Mouse (Mus musculus) lung, embryonic 14.5 days (tissue): ENCODE results near the gene Agbl4. TPM values are rescaled to one million over a fixed set of nuclear protein-coding genes. Genes with fewer than 3 reads are reported as not detected.

Experiments used
- ATAC-seq: fragments of 200-750 bp; cut with Nextera tagmentation; 2 replicates; pipeline ENCODE4 v1.8.0; 2017; ENCODE audit warnings: mild to moderate bottlenecking, moderate TSS enrichment, moderate library complexity; ENCODE audit not compliant: insufficient read depth
- DNase-seq: peaks from one replicate; pipeline ENCODE4 v3.0.0-alpha.2; 2015
- H3K27ac ChIP-seq: fragments of 300-500 bp; sonication (generic); 2 replicates; pipeline ENCODE4 v1.5.1; 2014; ENCODE audit warnings: low read depth, mild to moderate bottlenecking, moderate library complexity
- H3K27me3 ChIP-seq: fragments of 300-500 bp; sonication (generic); 2 replicates; pipeline ENCODE4 v1.6.1; 2014; ENCODE audit warnings: low read length, control low read depth; ENCODE audit not compliant: insufficient read depth
- H3K36me3 ChIP-seq: fragments of 300-500 bp; sonication (generic); 2 replicates; pipeline ENCODE4 v1.6.1; 2014; ENCODE audit warnings: control low read depth; ENCODE audit not compliant: insufficient read depth
- H3K4me1 ChIP-seq: fragments of 300-500 bp; sonication (generic); 2 replicates; pipeline ENCODE4 v1.6.1; 2014; ENCODE audit warnings: antibody characterized with exemption, control low read depth; ENCODE audit not compliant: insufficient read depth
- H3K4me2 ChIP-seq: fragments of 300-500 bp; sonication (generic); 2 replicates; pipeline ENCODE4 v1.6.1; 2014; ENCODE audit warnings: mild to moderate bottlenecking
- H3K4me3 ChIP-seq: fragments of 300-500 bp; sonication (generic); 2 replicates; pipeline ENCODE4 v1.5.1; 2014; ENCODE audit warnings: low read depth, low read length
- H3K9ac ChIP-seq: fragments of 300-500 bp; sonication (generic); 2 replicates; pipeline ENCODE4 v1.6.1; 2014
- H3K9me3 ChIP-seq: fragments of 300-500 bp; sonication (generic); 2 replicates; pipeline ENCODE4 v1.6.1; 2016; ENCODE audit warnings: low read depth, low read length, control low read depth
- CTCF ChIP-seq: IDR thresholded peaks from 2 replicates; pipeline ENCODE4 v1.5.1; 2016; ENCODE audit warnings: antibody characterized with exemption, low read depth
- WGBS: fragments of 180-500 bp; shearing (Covaris S2); extraction: QIAGEN DNeasy Blood & Tissue Kit; methylation state at CpG from one replicate; pipeline ENCODE4 v1.1.7; 2014; 5-methylcytosine and 5-hydroxymethylcytosine counted together
- polyA plus RNA-seq: library from polyadenylated mRNA; unstranded; fragments of >200 nt; fragmentation: Nextera tagmentation; extraction: Ambion mirVana; gene quantifications from 2 replicates; pipeline ENCODE4 v1.2.1, GENCODE M21; 2014

The Agbl4 gene
- polyA plus RNA-seq, 1 experiment from 2014 or later: 0.34 TPM

DNA sequence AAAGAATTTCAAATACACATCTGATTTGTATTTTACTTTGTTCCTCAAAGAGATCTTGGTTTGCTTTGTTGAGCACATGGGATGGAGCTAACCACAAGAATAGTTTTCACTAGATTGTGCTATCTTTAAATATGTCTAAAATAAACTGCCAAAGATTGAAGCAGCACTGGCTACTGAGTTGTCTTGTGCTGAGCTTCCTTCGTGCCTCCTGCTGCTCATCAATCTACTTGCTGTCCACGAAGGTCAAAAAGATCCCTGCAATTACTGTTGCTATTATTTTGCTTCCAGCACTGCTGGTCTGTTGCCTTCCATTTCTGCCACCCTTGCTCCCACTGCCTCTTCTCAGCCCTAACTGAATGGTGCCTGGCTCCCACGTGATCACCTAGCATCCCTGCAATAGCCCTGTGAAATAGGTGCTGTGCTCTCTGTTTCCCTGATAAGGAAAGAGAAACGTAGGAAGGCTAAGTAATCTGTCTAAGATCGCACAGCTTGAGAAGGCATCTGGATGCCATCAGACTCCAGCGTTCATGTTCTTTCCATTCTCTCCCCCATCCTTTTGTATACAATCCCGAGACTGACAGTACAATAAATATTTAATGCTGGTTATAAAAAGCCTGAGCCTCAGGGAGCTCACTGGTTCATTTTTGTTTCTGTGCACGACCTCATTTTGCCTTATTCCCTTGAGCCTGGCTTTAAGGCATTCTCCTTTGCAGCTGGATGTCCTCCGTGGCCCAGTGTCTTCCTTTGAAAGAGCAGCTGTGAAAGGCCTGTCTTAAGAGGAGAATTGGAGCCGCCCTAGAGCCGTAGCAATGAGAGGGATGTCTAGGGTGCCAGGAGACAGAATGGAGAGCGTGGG, 1273.3 kb downstream of the Agbl4 start:
- Histone ChIP-seq H3K9me3 (no peaks in the 10 kb centered on the region), H3K4me2 (peak overlapping the region; percentile 14), H3K4me1 (no peaks in the 10 kb centered on the region; the same call in 1 of the 2 replicates), H3K9ac (no peak overlapping the region), H3K4me3 (no peak overlapping the region), H3K27me3 (no peaks in the 10 kb centered on the region), H3K36me3 (no peaks in the 10 kb centered on the region), H3K27ac (peak overlapping the region; percentile 77)
- no peak for TF ChIP-seq CTCF
- 16% methylated on average over 12 of the region's 12 CpGs for WGBS
- ATAC-seq (peak; percentile 77), DNase-seq (peak; percentile 66)

DNA sequence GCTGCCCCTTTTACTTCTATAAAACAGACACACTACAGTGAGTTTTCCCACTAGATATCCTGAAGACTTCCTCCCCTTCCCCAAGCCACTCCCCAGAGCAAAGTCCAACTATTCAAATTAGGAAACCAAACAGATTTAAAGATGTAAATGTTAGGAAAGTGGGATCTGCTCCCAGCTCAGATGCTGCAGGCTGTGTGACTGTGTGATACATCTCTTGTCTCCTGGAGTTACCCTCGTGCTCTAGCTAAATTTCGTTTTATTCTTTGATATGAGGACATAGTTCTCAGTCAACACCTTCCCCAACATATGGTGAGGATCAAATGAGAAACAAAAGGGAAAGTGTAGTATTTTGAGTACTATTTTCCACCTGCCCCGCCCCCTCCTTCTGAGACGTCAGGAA, 1274.0 kb downstream of the Agbl4 start:
- Histone ChIP-seq H3K36me3 (no peaks in the 10 kb centered on the region), H3K9me3 (no peaks in the 10 kb centered on the region), H3K9ac (no peak overlapping the region), H3K27ac (peak overlapping the region; percentile 77; the same call in 1 of the 2 replicates), H3K4me1 (no peaks in the 10 kb centered on the region; the same call in 1 of the 2 replicates), H3K4me2 (peak overlapping the region; percentile 14; the same call in 1 of the 2 replicates), H3K4me3 (no peak overlapping the region), H3K27me3 (no peaks in the 10 kb centered on the region)
- 39% methylated on average over 4 of the region's 4 CpGs for WGBS
- ATAC-seq (peak; percentile 18; the same call in 1 of the 2 replicates), DNase-seq (no peak)
- TF ChIP-seq CTCF: no peak

DNA sequence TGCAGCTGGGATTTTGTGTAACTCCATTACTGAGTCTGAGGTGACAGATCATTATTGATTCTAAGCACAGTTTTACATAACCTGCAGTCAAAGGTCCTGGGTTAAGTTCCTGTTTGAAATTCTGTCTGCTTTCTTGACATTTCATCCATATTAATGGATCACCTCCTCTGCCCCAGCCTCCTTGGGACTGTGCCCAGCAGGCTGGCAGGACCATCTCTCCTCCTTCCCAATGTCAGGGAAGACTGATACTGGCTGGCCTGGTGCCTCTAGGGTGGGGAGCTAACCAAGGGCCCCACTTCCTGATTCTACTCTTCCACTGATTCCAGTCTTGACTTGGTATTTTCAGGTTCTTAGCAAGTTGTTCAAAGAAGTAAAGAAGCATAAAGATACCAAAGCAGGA, 1276.4 kb downstream of the Agbl4 start:
- Histone ChIP-seq H3K27ac (no peak overlapping the region), H3K4me1 (no peaks in the 10 kb centered on the region; the same call in 1 of the 2 replicates), H3K27me3 (no peaks in the 10 kb centered on the region), H3K9me3 (no peaks in the 10 kb centered on the region), H3K9ac (no peak overlapping the region), H3K4me3 (no peak overlapping the region), H3K36me3 (no peaks in the 10 kb centered on the region), H3K4me2 (no peak overlapping the region)
- ATAC-seq: no peak
- DNase-seq: no peak
- no peak for TF ChIP-seq CTCF

DNA sequence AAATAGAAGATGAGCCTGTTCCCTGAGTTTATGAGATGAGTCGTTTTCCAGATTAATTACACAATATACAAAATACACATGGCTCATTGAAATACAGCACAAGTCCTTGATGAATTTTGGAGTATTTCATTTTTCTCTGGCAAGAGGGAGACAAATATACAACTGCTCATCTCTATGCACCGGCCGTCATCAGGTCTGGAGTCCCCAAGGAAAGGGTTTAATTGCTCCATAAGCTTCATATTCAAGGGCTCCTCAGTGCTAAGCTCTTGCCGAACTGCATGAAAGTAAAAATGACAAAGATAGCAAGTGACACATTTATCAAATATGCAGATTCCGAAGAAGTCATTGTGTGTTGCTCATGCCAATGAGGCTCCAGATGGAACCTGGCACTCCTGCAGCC, 1284.5 kb downstream of the Agbl4 start:
- Histone ChIP-seq H3K9me3 (no peaks in the 10 kb centered on the region), H3K4me3 (no peak overlapping the region), H3K27ac (no peak overlapping the region), H3K4me1 (no peaks in the 10 kb centered on the region), H3K4me2 (no peak overlapping the region), H3K9ac (no peak overlapping the region), H3K36me3 (no peaks in the 10 kb centered on the region), H3K27me3 (no peaks in the 10 kb centered on the region)
- DNase-seq (no peak), ATAC-seq (no peak)
- TF ChIP-seq CTCF: no peak
- 84% methylated on average over 5 of the region's 5 CpGs for WGBS

DNA sequence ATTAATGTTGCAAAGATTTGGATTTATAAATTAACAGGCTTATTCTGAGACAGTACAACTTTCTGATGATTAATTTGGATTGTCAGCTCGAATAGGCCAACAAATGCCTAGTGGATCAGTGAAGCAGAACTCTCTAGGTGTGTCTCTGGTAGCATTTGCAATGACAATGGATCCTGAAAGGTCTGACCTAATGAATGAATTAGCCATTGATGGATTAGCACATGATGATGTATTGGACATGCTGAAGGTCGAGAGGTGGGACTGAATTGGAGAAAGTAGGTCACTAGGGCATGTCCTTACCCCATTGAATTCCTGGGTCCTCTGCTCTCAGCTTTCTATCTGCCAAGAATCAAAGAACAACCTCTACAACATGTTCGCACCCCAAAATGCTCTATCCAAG, 1285.3 kb downstream of the Agbl4 start:
- no peak for ATAC-seq
- Histone ChIP-seq H3K9me3 (no peaks in the 10 kb centered on the region), H3K27ac (no peak overlapping the region), H3K4me3 (no peak overlapping the region), H3K4me2 (no peak overlapping the region), H3K4me1 (no peaks in the 10 kb centered on the region), H3K27me3 (no peaks in the 10 kb centered on the region), H3K9ac (no peak overlapping the region), H3K36me3 (no peaks in the 10 kb centered on the region)
- TF ChIP-seq CTCF: no peak
- WGBS: 73% methylated on average over 3 of the region's 3 CpGs
- DNase-seq: no peak

DNA sequence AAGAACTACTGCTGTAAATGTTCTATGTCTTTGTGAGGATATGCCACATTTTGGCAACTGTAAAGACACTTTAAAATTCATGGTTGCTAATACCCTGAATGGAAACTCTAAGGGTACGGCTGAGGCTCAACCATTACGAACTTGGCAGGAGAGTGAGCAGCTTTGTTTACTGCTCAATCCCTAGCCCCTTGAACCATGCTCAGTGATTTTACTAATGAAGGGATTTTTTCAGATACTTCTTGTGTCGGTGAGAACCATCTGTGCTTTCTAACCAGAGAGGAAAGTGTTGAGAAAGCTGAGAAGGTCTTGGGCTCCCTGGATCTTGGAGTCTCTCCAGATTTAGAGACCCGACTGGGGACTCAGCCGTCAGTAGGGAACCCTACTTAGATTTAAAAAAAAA, 1286.4 kb downstream of the Agbl4 start:
- Histone ChIP-seq H3K27ac (no peak overlapping the region), H3K4me3 (no peak overlapping the region), H3K9ac (no peak overlapping the region), H3K36me3 (no peaks in the 10 kb centered on the region), H3K4me2 (no peak overlapping the region), H3K9me3 (no peaks in the 10 kb centered on the region), H3K27me3 (no peaks in the 10 kb centered on the region), H3K4me1 (no peaks in the 10 kb centered on the region)
- TF ChIP-seq CTCF: no peak
- ATAC-seq: no peak
- 53% methylated on average over 5 of the region's 5 CpGs for WGBS
- DNase-seq: no peak

DNA sequence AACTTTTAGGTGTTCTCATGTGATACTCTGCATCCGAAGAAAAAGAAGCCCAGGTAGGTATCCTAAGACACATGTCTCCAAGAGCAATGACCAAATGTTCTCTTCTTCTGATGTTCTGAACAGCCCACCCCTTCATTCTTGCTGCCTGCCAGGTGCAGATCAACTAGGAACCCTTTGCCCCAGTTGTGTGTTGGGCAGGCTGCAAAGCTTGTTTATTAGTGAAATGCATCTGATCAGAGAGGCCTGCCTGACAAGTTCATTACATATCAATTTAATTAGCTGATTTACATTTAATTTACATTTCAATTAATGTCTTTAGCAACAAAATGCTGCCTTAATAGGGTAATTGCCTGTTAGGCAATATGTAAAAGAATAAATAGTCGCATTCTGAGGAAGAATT, 1288.5 kb downstream of the Agbl4 start:
- H3K9me3 ChIP-seq: no peaks in the 10 kb centered on the region
- no peak overlapping the region for H3K9ac ChIP-seq
- DNase-seq (no peak), ATAC-seq (no peak)
- H3K27ac ChIP-seq: no peak overlapping the region
- TF ChIP-seq CTCF: no peak
- WGBS: 82% methylated on average over 2 of the region's 2 CpGs
- no peaks in the 10 kb centered on the region for H3K27me3 ChIP-seq
- H3K4me3 ChIP-seq: no peak overlapping the region
- no peaks in the 10 kb centered on the region for H3K4me1 ChIP-seq
- H3K36me3 ChIP-seq: no peaks in the 10 kb centered on the region
- no peak overlapping the region for H3K4me2 ChIP-seq
